Mouse (Mus musculus) C2C12 (cell line): ENCODE data around the gene Fbxl20.

ENCODE experiments used
- CEBPB ChIP-seq: IDR thresholded peaks from one replicate; pipeline ENCODE4 v1.6.1; 2011; ENCODE audit warnings: low read depth, mild to moderate bottlenecking, control low read depth, moderate library complexity
- CTCF ChIP-seq: IDR thresholded peaks from one replicate; pipeline ENCODE4 v1.5.1; 2011; ENCODE audit not compliant: control insufficient read depth, insufficient read depth, insufficient read length

DNA sequence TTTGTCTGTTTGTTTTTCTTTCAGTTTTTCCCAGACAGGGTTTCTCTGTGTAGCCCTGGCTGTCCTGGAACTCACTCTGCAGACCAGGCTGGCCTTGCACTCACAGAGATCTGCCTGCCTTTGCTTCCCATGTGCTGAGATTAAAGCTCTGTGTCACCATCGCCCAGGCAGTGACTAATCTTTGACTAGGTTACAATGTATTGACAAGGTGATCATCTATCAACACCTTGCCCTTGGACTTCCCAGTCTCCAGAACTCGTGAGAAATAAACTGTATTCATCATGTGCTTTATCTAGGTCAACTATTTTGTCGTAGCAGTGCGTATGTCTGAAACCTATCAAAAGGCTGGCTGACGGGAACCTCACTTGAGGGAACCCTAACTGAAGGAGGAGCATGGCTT lies 26.8 kb downstream of the Fbxl20 start:
- no peak for TF ChIP-seq CTCF
- no peak for TF ChIP-seq CEBPB
